ENCODE assay signal across 15 mouse cellular contexts in genomic region chr14:100924880-100925279, GRCm38 (mm10).
"Had no signal": no experiment of that assay in that cellular context is flagged by ENCODE, and none has a peak within 500 bp of the region (broad histone marks: within the 10 kb centered on the region; RNA-seq: fewer than 3 reads in every experiment).

No protein-coding gene starts in this region.

- H3K36me3 ChIP-seq: neural tube, embryonic 12.5 days; neural tube, embryonic 13.5 days; neural tube, embryonic 15.5 days had no signal

- H3K4me2 ChIP-seq: neural tube, embryonic 12.5 days; neural tube, embryonic 13.5 days; neural tube, embryonic 15.5 days had no signal

- DNase-seq: retina, postnatal 1 day; right cerebral cortex, adult 18-20 months; right cerebral cortex, postnatal 14 days; right cerebral cortex, postnatal 25 days; right cerebral cortex, postnatal 4 days; spleen, adult 18-20 months; thymus, adult 18-20 months; thymus, adult 2 months; thymus, postnatal 14 days; thymus, postnatal 25 days; thymus, postnatal 36 days; thymus, postnatal 4 days had no signal

- H3K27me3 ChIP-seq: neural tube, embryonic 12.5 days; neural tube, embryonic 13.5 days; neural tube, embryonic 15.5 days had no signal

- H3K9me3 ChIP-seq: neural tube, embryonic 12.5 days; neural tube, embryonic 13.5 days; neural tube, embryonic 15.5 days had no signal

- H3K4me3 ChIP-seq: neural tube, embryonic 12.5 days; neural tube, embryonic 13.5 days; neural tube, embryonic 15.5 days had no signal

- H3K27ac ChIP-seq: neural tube, embryonic 12.5 days; neural tube, embryonic 13.5 days; neural tube, embryonic 15.5 days had no signal

- H3K4me1 ChIP-seq: neural tube, embryonic 12.5 days; neural tube, embryonic 13.5 days; neural tube, embryonic 15.5 days had no signal

- H3K9ac ChIP-seq: neural tube, embryonic 12.5 days; neural tube, embryonic 13.5 days; neural tube, embryonic 15.5 days had no signal
